Mouse (Mus musculus) embryonic facial prominence, embryonic 12.5 days (tissue): ENCODE measurements at regions not wholly inside any gene's neighbourhood (a gene's known extent, or its start where the extent isn't known, plus 50 kb on each side); places are given as distances from the start of the nearest gene placed in this dataset.

ENCODE experiments used
- ATAC-seq: fragments of 200-750 bp; cut with Nextera tagmentation; 2 replicates; pipeline ENCODE4 v1.8.0; 2017; ENCODE audit not compliant: insufficient number of reproducible peaks, insufficient read depth, low FRiP score, low TSS enrichment
- H3K27ac ChIP-seq: fragments of 300-500 bp; sonication (generic); 2 replicates; pipeline ENCODE4 v1.5.1; 2016; ENCODE audit warnings: mild to moderate bottlenecking
- H3K27me3 ChIP-seq: fragments of 300-500 bp; sonication (generic); 2 replicates; pipeline ENCODE4 v1.6.1; 2016; ENCODE audit warnings: mild to moderate bottlenecking, moderate library complexity
- H3K36me3 ChIP-seq: fragments of 300-500 bp; sonication (generic); 2 replicates; pipeline ENCODE4 v1.6.1; 2016; ENCODE audit warnings: mild to moderate bottlenecking
- H3K4me1 ChIP-seq: fragments of 300-500 bp; sonication (generic); 2 replicates; pipeline ENCODE4 v1.6.1; 2016
- H3K4me2 ChIP-seq: fragments of 300-500 bp; sonication (generic); replicated peaks from 2 replicates; pipeline ENCODE4 v1.6.1; 2016; ENCODE audit warnings: mild to moderate bottlenecking, moderate library complexity
- H3K4me3 ChIP-seq: fragments of 300-500 bp; sonication (generic); 2 replicates; pipeline ENCODE4 v1.5.1; 2016; ENCODE audit warnings: mild to moderate bottlenecking
- H3K9ac ChIP-seq: fragments of 300-500 bp; sonication (generic); 2 replicates; pipeline ENCODE4 v1.6.1; 2016; ENCODE audit warnings: mild to moderate bottlenecking, moderate library complexity
- H3K9me3 ChIP-seq: fragments of 300-500 bp; sonication (generic); 2 replicates; pipeline ENCODE4 v1.6.1; 2016; ENCODE audit warnings: mild to moderate bottlenecking, moderate library complexity
- WGBS: fragments of 180-500 bp; shearing (Covaris S2); methylation state at CpG from one replicate; pipeline ENCODE4 v1.1.7; 2016; 5-methylcytosine and 5-hydroxymethylcytosine counted together

DNA sequence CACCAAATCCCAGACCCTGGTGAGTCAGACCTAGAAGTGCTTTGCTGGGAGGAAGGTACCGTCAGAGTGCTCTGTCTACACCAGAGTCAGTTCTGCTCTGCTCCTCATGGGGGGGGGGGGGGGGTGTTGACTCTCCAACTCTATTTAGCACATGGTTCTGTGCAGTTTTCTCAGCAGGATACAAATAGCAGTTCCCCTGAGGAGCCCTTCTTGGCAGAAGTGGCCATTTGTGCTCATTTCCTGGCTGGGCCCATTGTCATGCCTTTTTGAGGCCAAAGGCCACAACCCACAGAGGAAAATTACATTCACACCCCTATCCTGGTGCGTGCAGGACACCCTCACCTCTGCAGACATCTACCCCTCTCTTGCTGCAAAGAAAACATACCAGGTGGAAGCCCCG is 118.3 kb downstream of the Psmg1 start:
- Histone ChIP-seq H3K27ac (no peak overlapping the region), H3K9me3 (no peaks in the 10 kb centered on the region), H3K36me3 (no peaks in the 10 kb centered on the region), H3K4me1 (peaks cover 13% of the 10 kb centered on the region), H3K4me2 (no peak overlapping the region), H3K27me3 (no peaks in the 10 kb centered on the region), H3K9ac (no peak overlapping the region), H3K4me3 (no peak overlapping the region)
- WGBS, result 64% methylated on average over 3 of the region's 3 CpGs
- no peak for ATAC-seq

DNA sequence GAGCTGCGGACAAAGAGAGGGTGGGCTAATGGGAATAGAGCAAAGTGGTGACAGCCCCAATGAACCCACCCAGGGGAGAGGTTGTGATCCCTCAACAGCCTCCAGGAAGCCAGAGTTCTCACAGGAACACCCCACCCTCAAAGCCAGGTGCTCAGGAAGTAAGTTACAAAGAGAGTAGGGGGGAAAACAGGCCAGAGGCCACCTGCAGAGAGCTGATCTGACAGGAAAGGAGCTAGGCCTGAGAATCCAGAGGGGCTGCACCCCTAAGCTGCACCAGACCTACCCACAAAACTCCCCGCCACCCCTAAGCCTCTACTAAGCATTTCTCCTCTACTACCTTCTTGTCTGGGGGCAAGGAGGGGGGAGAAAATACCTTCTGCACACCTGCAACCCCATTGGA is 120.5 kb downstream of the Psmg1 start:
- H3K4me3 ChIP-seq, result no peak overlapping the region
- no peaks in the 10 kb centered on the region for H3K36me3 ChIP-seq
- no peak overlapping the region for H3K9ac ChIP-seq
- WGBS, result 56% methylated on average over 2 of the region's 2 CpGs
- no peak for ATAC-seq
- no peaks in the 10 kb centered on the region for H3K27me3 ChIP-seq
- H3K4me1 ChIP-seq, result peaks cover 13% of the 10 kb centered on the region
- H3K27ac ChIP-seq, result no peak overlapping the region
- no peak overlapping the region for H3K4me2 ChIP-seq
- no peaks in the 10 kb centered on the region for H3K9me3 ChIP-seq

DNA sequence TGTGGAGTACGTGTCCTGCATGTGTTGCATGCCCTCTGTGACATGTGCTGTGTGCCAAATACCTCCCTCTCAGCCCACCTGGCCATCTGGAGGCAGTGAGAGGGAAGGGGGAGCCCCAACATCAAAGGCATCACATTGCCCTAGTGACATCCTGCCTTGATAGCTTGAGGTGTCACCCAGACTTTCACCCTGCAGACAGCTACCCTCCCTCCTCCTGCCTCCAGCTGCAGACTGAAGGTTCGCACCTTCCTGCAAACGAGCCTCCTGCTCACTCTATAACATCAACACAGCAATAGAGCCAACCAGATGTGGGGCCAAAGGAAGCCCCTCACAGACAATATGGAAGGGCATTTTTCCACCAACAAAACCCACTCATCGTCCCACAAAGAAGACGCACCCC is 121.3 kb downstream of the Psmg1 start:
- Histone ChIP-seq H3K4me2 (no peak overlapping the region), H3K27me3 (no peaks in the 10 kb centered on the region), H3K9me3 (no peaks in the 10 kb centered on the region), H3K4me3 (no peak overlapping the region), H3K4me1 (peaks cover 13% of the 10 kb centered on the region), H3K36me3 (no peaks in the 10 kb centered on the region), H3K9ac (no peak overlapping the region), H3K27ac (no peak overlapping the region)
- ATAC-seq, result no peak
- 53% methylated on average over 5 of the region's 5 CpGs for WGBS

DNA sequence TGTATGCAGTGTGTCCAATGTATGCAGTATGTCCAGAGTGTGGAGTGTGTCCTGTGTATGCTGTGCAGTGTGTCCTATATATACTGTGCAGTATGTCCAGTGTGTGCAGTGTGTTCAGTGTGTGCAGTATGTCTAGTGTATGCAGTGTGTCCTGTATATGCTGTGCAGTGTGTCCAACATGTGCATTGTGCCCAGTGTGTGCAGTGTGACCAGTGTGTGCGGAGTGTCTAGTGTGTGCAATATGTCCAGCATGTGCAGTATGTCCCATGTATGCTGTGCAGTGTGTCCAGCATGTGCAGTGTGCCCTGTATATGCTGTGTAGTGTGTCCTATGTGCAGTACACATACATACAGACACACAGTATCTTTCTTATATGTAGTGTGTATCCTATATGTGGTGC is 121.9 kb downstream of the Psmg1 start:
- Histone ChIP-seq H3K9me3 (no peaks in the 10 kb centered on the region), H3K36me3 (no peaks in the 10 kb centered on the region), H3K27ac (no peak overlapping the region), H3K27me3 (no peaks in the 10 kb centered on the region), H3K4me2 (no peak overlapping the region), H3K4me1 (peaks cover 13% of the 10 kb centered on the region), H3K9ac (no peak overlapping the region), H3K4me3 (no peak overlapping the region)
- ATAC-seq, result 0 out of 2 replicates have a peak, but pooled peaks have one; percentile 16
- 94% methylated on average over 1 of the region's 1 CpGs for WGBS

DNA sequence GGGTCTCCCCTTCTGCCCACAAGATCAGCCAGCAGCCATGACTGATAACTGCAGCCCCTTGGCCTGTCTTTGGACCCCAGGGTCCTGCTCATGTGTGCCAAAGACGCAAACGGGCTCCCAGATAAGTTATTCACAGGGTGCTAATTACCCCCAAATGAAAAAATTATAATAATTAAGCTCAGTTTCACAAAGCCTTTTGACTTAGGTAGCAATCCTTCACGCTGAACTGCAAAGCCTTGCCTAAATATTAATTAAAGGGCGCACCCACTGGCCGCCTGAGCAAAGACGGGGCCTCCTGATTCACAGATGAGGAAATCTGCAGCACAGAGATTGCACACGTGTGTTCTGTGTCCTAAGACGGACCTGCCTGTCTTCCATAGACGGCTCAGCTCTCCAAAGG is 123.2 kb downstream of the Psmg1 start:
- ATAC-seq, result no peak
- no peak overlapping the region for H3K9ac ChIP-seq
- H3K27ac ChIP-seq, result no peak overlapping the region
- no peaks in the 10 kb centered on the region for H3K36me3 ChIP-seq
- no peaks in the 10 kb centered on the region for H3K27me3 ChIP-seq
- 77% methylated on average over 9 of the region's 9 CpGs for WGBS
- H3K4me1 ChIP-seq, result peaks cover 18% of the 10 kb centered on the region
- H3K9me3 ChIP-seq, result no peaks in the 10 kb centered on the region
- no peak overlapping the region for H3K4me2 ChIP-seq
- H3K4me3 ChIP-seq, result no peak overlapping the region

DNA sequence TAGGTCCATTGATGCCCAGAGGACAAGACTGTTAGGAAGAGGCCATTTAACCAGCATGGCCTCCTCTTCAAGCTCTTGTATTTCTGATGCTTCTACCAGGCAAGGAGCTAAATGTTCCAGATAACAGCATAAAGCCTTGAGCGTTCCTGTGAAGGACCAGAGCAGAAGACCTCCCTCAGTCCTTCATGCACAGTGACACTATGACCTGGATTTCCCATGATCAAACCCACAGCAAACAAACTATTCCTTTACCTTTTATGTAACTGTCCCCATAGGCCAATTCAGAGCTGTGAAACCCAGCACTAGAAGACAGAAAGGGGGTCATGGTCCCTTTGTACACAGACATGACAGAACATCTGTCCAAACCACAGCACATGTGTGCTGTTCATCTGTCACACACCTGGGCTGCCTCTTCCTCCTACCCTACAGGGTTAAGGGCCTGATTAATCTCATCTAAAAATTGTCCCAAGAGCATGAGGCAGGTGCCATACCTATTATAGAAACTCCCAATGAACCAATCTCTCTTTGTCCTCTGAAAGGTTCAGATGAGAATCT is 123.8 kb downstream of the Psmg1 start:
- Histone ChIP-seq H3K4me3 (no peak overlapping the region), H3K4me2 (no peak overlapping the region), H3K9me3 (no peaks in the 10 kb centered on the region), H3K36me3 (no peaks in the 10 kb centered on the region), H3K9ac (no peak overlapping the region), H3K27me3 (no peaks in the 10 kb centered on the region), H3K27ac (no peak overlapping the region), H3K4me1 (peaks cover 19% of the 10 kb centered on the region)
- 91% methylated on average over 1 of the region's 1 CpGs for WGBS
- no peak for ATAC-seq

DNA sequence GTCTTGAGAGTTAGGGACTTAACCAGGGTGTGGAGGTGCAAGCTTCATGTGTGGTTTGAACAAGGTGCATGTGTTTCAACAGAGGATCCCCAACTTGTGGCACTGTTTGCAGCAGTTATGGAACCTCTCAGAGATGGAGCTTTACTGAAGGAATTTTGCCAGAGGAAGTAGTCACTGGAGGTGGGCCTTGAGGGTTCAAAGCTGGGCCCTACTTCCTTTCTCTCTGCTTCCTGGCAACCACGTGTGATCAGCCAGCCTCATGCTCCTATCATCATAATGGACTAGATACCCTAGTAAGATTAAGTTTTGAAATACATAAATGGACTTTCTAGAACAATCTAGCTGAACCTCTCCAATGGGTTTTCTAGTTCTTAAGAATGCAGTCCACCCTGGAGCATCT is 125.2 kb downstream of the Psmg1 start:
- H3K4me1 ChIP-seq, result peaks cover 18% of the 10 kb centered on the region
- no peak overlapping the region for H3K4me3 ChIP-seq
- no peak for ATAC-seq
- no peaks in the 10 kb centered on the region for H3K9me3 ChIP-seq
- no peak overlapping the region for H3K4me2 ChIP-seq
- no peaks in the 10 kb centered on the region for H3K27me3 ChIP-seq
- whole genome bisulfite sequencing, result 88% methylated on average over 1 of the region's 1 CpGs
- H3K27ac ChIP-seq, result no peak overlapping the region
- no peaks in the 10 kb centered on the region for H3K36me3 ChIP-seq
- H3K9ac ChIP-seq, result no peak overlapping the region

DNA sequence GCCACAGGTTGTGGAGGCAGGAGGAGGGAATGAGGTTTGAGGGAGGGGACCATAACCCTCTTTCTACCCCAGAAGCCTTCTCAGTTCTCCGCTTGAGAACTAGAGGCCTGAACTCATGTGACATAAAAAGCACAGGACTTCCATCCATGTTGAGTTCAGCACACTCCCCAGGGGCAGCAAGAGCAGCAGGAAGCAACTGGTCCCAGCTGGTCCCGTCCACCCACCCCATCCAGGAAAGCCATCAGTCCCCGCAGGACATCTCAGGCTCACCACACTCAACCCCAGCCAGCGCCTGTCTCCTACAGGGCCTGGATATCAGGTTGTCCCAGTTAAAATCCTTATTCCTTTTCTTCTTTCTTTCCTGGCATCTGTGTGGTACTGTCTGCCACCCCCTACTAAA is 126.1 kb downstream of the Psmg1 start:
- H3K9ac ChIP-seq, result no peak overlapping the region
- WGBS, result 81% methylated on average over 4 of the region's 4 CpGs

DNA sequence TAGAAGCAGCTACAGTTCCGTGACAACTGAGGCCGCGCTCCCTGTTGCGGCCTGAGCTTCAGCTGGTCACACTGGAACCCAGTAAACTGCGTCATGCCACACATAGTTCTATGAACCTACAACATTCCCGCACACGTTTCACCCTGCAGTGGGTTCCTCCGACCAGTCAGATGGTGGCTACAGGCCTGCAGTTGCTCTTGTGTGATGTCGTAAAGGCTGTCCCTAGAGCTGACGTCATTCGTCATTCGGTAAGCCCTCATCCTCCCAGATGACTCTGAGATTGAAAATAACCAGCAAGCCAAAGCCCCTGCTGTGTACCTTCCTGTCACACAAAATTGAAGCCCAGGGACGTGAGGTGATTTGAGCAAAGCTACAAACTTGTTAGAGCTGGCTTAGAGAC is 126.7 kb downstream of the Psmg1 start:
- Histone ChIP-seq H3K4me3 (no peak overlapping the region), H3K27me3 (no peaks in the 10 kb centered on the region), H3K4me2 (no peak overlapping the region), H3K4me1 (0 out of 2 replicates have a peak, but pooled peaks cover 5% of the 10 kb centered on the region), H3K27ac (no peak overlapping the region), H3K36me3 (no peaks in the 10 kb centered on the region), H3K9me3 (no peaks in the 10 kb centered on the region), H3K9ac (no peak overlapping the region)
- ATAC-seq, result no peak
- 74% methylated on average over 13 of the region's 13 CpGs for WGBS

More for the DNA sequence above, 126.1 kb downstream of the Psmg1 start:
- H3K27me3 ChIP-seq, result no peaks in the 10 kb centered on the region
- no peak overlapping the region for H3K4me3 ChIP-seq
- no peaks in the 10 kb centered on the region for H3K36me3 ChIP-seq
- H3K4me2 ChIP-seq, result no peak overlapping the region
- no peak for ATAC-seq
- no peaks in the 10 kb centered on the region for H3K9me3 ChIP-seq
- no peak overlapping the region for H3K27ac ChIP-seq
- peaks cover 9% of the 10 kb centered on the region; the same call in 1 of the 2 replicates for H3K4me1 ChIP-seq

DNA sequence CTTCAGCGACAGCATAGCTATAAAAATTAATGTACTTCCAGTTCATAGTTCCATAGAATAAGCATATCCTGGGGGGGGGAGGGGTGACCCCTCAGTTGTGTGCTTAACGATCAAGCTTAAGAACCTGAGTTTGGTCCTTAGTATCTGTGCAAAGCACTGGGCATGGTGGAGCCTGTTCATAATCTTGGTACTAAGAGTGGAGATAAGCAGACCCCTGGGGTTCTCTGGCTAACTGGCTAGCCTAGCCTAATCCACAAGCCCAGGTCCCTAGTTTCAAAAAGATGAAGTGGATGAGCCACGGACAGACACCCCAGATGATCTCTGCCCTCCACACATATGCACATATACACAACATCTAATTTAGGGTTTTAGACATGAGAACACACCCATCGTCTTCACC is 127.2 kb downstream of the Psmg1 start:
- WGBS, result 91% methylated on average over 4 of the region's 4 CpGs
- no peaks in the 10 kb centered on the region for H3K36me3 ChIP-seq
- no peak for ATAC-seq
- 0 out of 2 replicates have a peak, but pooled peaks cover 5% of the 10 kb centered on the region for H3K4me1 ChIP-seq
- no peaks in the 10 kb centered on the region for H3K9me3 ChIP-seq
- no peak overlapping the region for H3K9ac ChIP-seq
- H3K4me2 ChIP-seq, result no peak overlapping the region
- no peak overlapping the region for H3K27ac ChIP-seq
- no peaks in the 10 kb centered on the region for H3K27me3 ChIP-seq
- H3K4me3 ChIP-seq, result no peak overlapping the region

DNA sequence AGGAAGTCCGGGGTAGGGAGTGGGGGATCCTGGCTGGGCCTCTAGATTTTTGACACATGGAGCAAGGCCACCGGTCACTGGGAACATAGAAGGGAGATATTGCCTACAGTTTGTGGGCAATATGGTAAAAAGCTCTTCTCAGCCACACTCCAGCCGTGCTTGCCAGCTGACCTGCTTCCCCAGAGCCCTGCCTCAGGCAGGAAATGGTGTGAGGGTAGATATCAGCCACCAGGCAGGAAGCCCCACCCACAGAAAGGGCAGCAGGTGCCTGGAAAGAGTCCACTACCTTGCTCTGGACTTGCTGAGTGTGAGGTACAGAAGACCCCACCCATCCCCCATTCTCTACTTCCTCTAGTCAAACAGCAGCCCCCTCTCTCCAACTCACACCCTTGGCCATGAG is 128.1 kb downstream of the Psmg1 start:
- ATAC-seq, result no peak
- 69% methylated on average over 3 of the region's 3 CpGs for WGBS
- Histone ChIP-seq H3K27ac (no peak overlapping the region), H3K9me3 (no peaks in the 10 kb centered on the region), H3K4me2 (no peak overlapping the region), H3K36me3 (no peaks in the 10 kb centered on the region), H3K27me3 (no peaks in the 10 kb centered on the region), H3K4me1 (0 out of 2 replicates have a peak, but pooled peaks cover 5% of the 10 kb centered on the region), H3K9ac (no peak overlapping the region), H3K4me3 (no peak overlapping the region)

DNA sequence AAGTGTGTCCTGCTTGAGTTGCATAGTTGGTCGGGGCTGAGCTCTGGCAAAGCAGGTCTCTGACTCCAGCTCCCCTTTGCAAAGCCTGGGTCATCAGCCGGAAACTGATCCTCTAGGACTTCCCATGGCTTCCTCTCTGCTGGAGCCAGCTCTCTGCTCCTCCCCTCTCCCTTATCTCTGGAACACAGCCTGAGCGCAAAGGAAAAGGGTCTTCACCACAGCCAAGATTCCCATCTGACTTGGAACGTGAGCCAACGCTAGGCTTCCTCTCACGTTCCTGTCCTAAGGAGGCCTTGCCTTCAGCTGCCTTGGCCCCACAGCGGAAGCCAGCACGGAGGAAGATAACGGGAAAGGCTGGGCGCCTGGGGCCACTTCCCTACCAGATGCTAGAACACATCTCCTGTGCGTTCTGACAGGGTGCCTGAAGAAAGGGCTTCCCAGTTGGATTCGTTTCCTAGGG is 129.5 kb downstream of the Psmg1 start:
- Histone ChIP-seq H3K9me3 (no peaks in the 10 kb centered on the region), H3K9ac (no peak overlapping the region), H3K4me3 (no peak overlapping the region), H3K4me1 (0 out of 2 replicates have a peak, but pooled peaks cover 5% of the 10 kb centered on the region), H3K27ac (no peak overlapping the region), H3K27me3 (no peaks in the 10 kb centered on the region), H3K4me2 (no peak overlapping the region), H3K36me3 (no peaks in the 10 kb centered on the region)
- ATAC-seq, result no peak
- 77% methylated on average over 12 of the region's 12 CpGs for WGBS
